1 mouse cellular context compared by ENCODE assay signal in the genomic region with DNA sequence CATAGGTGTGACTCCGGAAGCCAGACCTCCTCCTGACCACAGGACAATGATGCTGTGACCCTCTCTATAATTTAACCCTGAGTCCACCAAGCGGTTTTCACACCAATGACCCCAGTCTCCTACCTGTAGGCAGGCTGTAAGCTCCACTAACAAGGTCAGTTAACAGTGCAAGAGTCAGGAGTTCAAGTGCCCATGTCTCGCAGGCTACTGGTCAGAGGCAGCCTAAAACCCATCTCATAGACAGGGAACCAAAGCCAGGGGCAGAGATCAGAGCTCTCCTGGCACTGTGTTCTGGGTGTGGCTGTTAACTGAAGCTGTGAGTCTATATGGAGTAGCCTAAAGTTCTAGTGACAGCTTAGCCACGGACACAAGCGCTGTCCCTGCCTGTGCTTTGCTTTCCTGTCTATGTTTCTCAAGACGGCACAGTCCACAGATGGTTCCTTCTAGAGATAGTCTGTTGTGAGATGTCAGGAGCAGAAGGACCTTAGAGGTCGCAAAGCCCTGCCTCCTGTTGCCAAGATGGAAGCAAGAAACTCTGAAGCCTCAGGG.
TF ChIP-seq lines count a peak whose summit lies in the region.

No protein-coding gene starts in this region.

TF ChIP-seq in CH12.LX, 34 proteins besides CTCF, POLR2A, EP300 and RAD21:
- no peak for TF ChIP-seq TBP (conservative IDR thresholded peaks at IDR 0.05; ENCODE audit: low read depth, low read length)
- no peak for TF ChIP-seq BHLHE40 (IDR thresholded peaks at IDR 0.05; ENCODE audit: low read depth, low read length)
- TF ChIP-seq CHD1 (IDR thresholded peaks at IDR 0.05; ENCODE audit: low read depth, low read length), result no peak
- no peak for TF ChIP-seq GABPA (IDR thresholded peaks at IDR 0.05; ENCODE audit: insufficient replicate concordance, low read depth, low read length)
- TF ChIP-seq MXI1 (IDR thresholded peaks at IDR 0.05; ENCODE audit: low read depth, low read length), result no peak
- peak; percentile 10; the same call in 1 of the 2 replicates for TF ChIP-seq CHD2 (IDR thresholded peaks at IDR 0.05; ENCODE audit: low read length)
- no peak for TF ChIP-seq JUN (IDR thresholded peaks at IDR 0.05; ENCODE audit: insufficient read depth, low read depth, low read length)
- peak; percentile 31 for TF ChIP-seq ZMIZ1 (IDR thresholded peaks at IDR 0.05; ENCODE audit: low read depth, low read length)
- TF ChIP-seq PAX5 (IDR thresholded peaks at IDR 0.05; ENCODE audit: low read length), result no peak
- TF ChIP-seq USF1 (IDR thresholded peaks at IDR 0.05; ENCODE audit: low read depth, low read length), result no peak
- no peak for TF ChIP-seq SIN3A (IDR thresholded peaks at IDR 0.05; ENCODE audit: low read length)
- no peak for TF ChIP-seq HCFC1 (IDR thresholded peaks at IDR 0.05; ENCODE audit: low read depth, low read length)
- TF ChIP-seq NRF1 (IDR thresholded peaks at IDR 0.05; ENCODE audit: low read depth, low read length), result no peak
- TF ChIP-seq TCF12 (IDR thresholded peaks at IDR 0.05; ENCODE audit: low read depth, low read length), result no peak
- no peak for TF ChIP-seq ZC3H11A (IDR thresholded peaks at IDR 0.05; ENCODE audit: low read depth, low read length)
- peak; percentile 13; the same call in 1 of the 2 replicates for TF ChIP-seq ELF1 (IDR thresholded peaks at IDR 0.05; ENCODE audit: low read depth, low read length)
- TF ChIP-seq ZKSCAN1 (IDR thresholded peaks at IDR 0.05; ENCODE audit: borderline replicate concordance, low read depth, low read length), result no peak
- TF ChIP-seq KAT2A (IDR thresholded peaks at IDR 0.05; ENCODE audit: insufficient replicate concordance, low read length), result no peak
- TF ChIP-seq USF2 (conservative IDR thresholded peaks at IDR 0.05; ENCODE audit: low read depth, low read length), result no peak
- no peak for TF ChIP-seq MAFK (IDR thresholded peaks at IDR 0.05; ENCODE audit: insufficient replicate concordance, low read length)
- TF ChIP-seq MAZ (IDR thresholded peaks at IDR 0.05; ENCODE audit: low read depth, low read length), result no peak
- peak; percentile 91 for TF ChIP-seq POLR2AphosphoS2 (IDR thresholded peaks at IDR 0.05; ENCODE audit: low read depth, low read length)
- TF ChIP-seq NELFE (IDR thresholded peaks at IDR 0.05; ENCODE audit: low read depth, low read length), result no peak
